Mouse (Mus musculus) C2C12 (cell line): ENCODE data around the gene Shb.

Experiments
- CEBPB ChIP-seq: IDR thresholded peaks from one replicate; pipeline ENCODE4 v1.6.1; 2011; ENCODE audit warnings: low read depth, mild to moderate bottlenecking, control low read depth, moderate library complexity
- CTCF ChIP-seq: IDR thresholded peaks from one replicate; pipeline ENCODE4 v1.5.1; 2011; ENCODE audit not compliant: control insufficient read depth, insufficient read depth, insufficient read length
- MAX ChIP-seq: IDR thresholded peaks from one replicate; pipeline ENCODE4 v1.6.1; 2011; ENCODE audit warnings: mild to moderate bottlenecking, control low read depth
- MYOG ChIP-seq: IDR thresholded peaks from one replicate; pipeline ENCODE4 v1.6.1; 2011; ENCODE audit not compliant: control insufficient read depth, insufficient read length; ENCODE audit errors: extremely low read depth
- USF1 ChIP-seq: IDR thresholded peaks from one replicate; pipeline ENCODE4 v1.6.1; 2011; ENCODE audit warnings: low read depth, mild to moderate bottlenecking, control low read depth, moderate library complexity

DNA sequence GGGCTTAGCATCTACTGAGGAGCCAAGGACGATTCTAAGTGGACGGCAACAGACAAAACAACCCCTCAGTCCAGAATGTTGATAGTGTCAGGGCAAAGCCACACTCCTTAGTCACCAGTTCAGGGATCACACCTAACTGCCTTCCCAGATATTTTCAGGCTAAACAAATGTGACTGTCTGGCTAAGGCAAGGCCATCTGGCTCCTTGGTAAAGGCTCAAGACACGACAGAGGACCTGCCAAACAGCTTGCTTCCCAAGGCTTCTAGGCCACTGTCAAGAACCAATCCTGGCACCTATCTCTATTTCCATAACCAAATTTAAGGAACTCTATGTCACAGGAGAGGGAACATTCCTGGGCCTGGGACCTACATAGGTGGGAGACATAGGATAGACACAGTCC is 101.0 kb downstream of the Shb start:
- TF ChIP-seq CTCF (no peak), USF1 (no peak), MAX (no peak), CEBPB (no peak), MYOG (no peak)
